Mouse (Mus musculus) cortical plate, adult 2 months (tissue): ENCODE results near the gene 9630041A04Rik.

ENCODE experiments used
- CTCF ChIP-seq: fragments of 200-500 bp; IDR thresholded peaks from 2 replicates; pipeline ENCODE4 v1.5.1; 2011; ENCODE audit warnings: mild to moderate bottlenecking, control low read depth, low read length; ENCODE audit not compliant: insufficient read depth; ENCODE audit errors: extremely low read depth
- POLR2A ChIP-seq: fragments of 200-500 bp; IDR thresholded peaks from 2 replicates; pipeline ENCODE4 v1.6.1; 2011; ENCODE audit warnings: mild to moderate bottlenecking, low read length, control low read depth; ENCODE audit not compliant: insufficient read depth; ENCODE audit errors: extremely low read depth

GRCm38 (mm10) chr9:101877109-101877987, 15.7 kb downstream of the 9630041A04Rik start:
- TF ChIP-seq POLR2A (no peak), CTCF (no peak)
